Mouse (Mus musculus): ENCODE measurements at regions not wholly inside any gene's neighbourhood (a gene's known extent, or its start where the extent isn't known, plus 50 kb on each side); places are given as distances from the start of the nearest gene placed in this dataset.

GRCm38 (mm10) chr14:73978694-73979093, 317.7 kb downstream of the Gm21750 start:
- no peak overlapping the region for H3K4me2 ChIP-seq (replicated peaks)
- 36% methylated on average over 1 of the region's 1 CpGs for WGBS
- H3K9me3 ChIP-seq (replicated peaks), result no peaks in the 10 kb centered on the region
- no peaks in the 10 kb centered on the region for H3K4me1 ChIP-seq
- H3K36me3 ChIP-seq, result no peaks in the 10 kb centered on the region
- ATAC-seq (ENCODE audit: insufficient number of reproducible peaks, low FRiP score, low TSS enrichment, low read depth), result no peak
- no peak overlapping the region for H3K27ac ChIP-seq (replicated peaks)
- H3K4me3 ChIP-seq (replicated peaks), result no peak overlapping the region
- H3K9ac ChIP-seq, result no peak overlapping the region
- no peaks in the 10 kb centered on the region for H3K27me3 ChIP-seq

- no peak overlapping the region for H3K4me3 ChIP-seq (replicated peaks)
- 91% methylated on average over 4 of the region's 4 CpGs for WGBS
- ATAC-seq (ENCODE audit: insufficient number of reproducible peaks, low FRiP score, low TSS enrichment, low read depth), result no peak
- no peak overlapping the region for H3K4me2 ChIP-seq (replicated peaks)
- H3K27ac ChIP-seq (replicated peaks), result no peak overlapping the region
- no peak overlapping the region for H3K9ac ChIP-seq
- no peaks in the 10 kb centered on the region for H3K36me3 ChIP-seq
- no peaks in the 10 kb centered on the region for H3K27me3 ChIP-seq
- H3K4me1 ChIP-seq, result no peaks in the 10 kb centered on the region
- no peaks in the 10 kb centered on the region for H3K9me3 ChIP-seq (replicated peaks)
Observed at GRCm38 (mm10) chr14:73996229-73996628, 335.2 kb downstream of the Gm21750 start.

GRCm38 (mm10) chr14:73997796-73998195, 336.8 kb downstream of the Gm21750 start:
- Histone ChIP-seq H3K36me3 (no peaks in the 10 kb centered on the region), H3K27me3 (no peaks in the 10 kb centered on the region), H3K4me1 (no peaks in the 10 kb centered on the region), H3K4me2 (replicated peaks) (no peak overlapping the region), H3K9me3 (replicated peaks) (no peaks in the 10 kb centered on the region), H3K27ac (replicated peaks) (no peak overlapping the region), H3K4me3 (replicated peaks) (no peak overlapping the region), H3K9ac (no peak overlapping the region)
- ATAC-seq (ENCODE audit: insufficient number of reproducible peaks, low FRiP score, low TSS enrichment, low read depth), result no peak
- WGBS, result 83% methylated on average over 2 of the region's 2 CpGs

- H3K4me3 ChIP-seq (replicated peaks), result no peak overlapping the region
- no peaks in the 10 kb centered on the region for H3K9me3 ChIP-seq (replicated peaks)
- WGBS, result 34% methylated on average over 2 of the region's 2 CpGs
- H3K36me3 ChIP-seq, result no peaks in the 10 kb centered on the region
- no peaks in the 10 kb centered on the region for H3K27me3 ChIP-seq
- H3K27ac ChIP-seq (replicated peaks), result no peak overlapping the region
- no peaks in the 10 kb centered on the region for H3K4me1 ChIP-seq
- no peak overlapping the region for H3K4me2 ChIP-seq (replicated peaks)
- no peak overlapping the region for H3K9ac ChIP-seq
- ATAC-seq (ENCODE audit: insufficient number of reproducible peaks, low FRiP score, low TSS enrichment, low read depth), result no peak
Observed at GRCm38 (mm10) chr14:73999409-73999909, 338.4 kb downstream of the Gm21750 start.

DNA sequence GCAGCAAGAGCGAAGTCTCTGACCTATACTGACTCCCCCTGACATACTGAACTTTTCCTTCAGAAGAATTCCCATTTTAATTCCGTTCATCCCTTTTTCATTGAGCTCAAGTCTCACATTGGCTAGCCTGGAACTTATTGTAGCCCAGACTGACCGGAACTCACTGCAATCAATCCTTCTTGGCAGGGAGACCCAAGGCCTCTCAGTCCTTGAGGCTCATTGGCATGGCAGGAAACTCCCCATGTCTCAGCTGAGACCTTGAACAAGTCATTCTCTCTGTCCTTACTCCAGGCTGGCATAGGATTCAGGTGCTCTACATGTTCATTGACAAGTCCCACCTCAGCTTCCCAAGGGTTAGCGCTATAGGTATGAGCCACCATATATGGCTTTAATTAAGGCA, 345.9 kb downstream of the Gm21750 start:
- H3K36me3 ChIP-seq, result no peaks in the 10 kb centered on the region
- H3K4me2 ChIP-seq (replicated peaks), result no peak overlapping the region
- H3K27me3 ChIP-seq, result no peaks in the 10 kb centered on the region
- H3K4me1 ChIP-seq, result no peaks in the 10 kb centered on the region
- H3K9me3 ChIP-seq (replicated peaks), result no peaks in the 10 kb centered on the region
- H3K4me3 ChIP-seq (replicated peaks), result no peak overlapping the region
- no peak overlapping the region for H3K27ac ChIP-seq (replicated peaks)
- WGBS, result 88% methylated on average over 4 of the region's 4 CpGs
- no peak overlapping the region for H3K9ac ChIP-seq
- ATAC-seq (ENCODE audit: insufficient number of reproducible peaks, low FRiP score, low TSS enrichment, low read depth), result no peak

DNA sequence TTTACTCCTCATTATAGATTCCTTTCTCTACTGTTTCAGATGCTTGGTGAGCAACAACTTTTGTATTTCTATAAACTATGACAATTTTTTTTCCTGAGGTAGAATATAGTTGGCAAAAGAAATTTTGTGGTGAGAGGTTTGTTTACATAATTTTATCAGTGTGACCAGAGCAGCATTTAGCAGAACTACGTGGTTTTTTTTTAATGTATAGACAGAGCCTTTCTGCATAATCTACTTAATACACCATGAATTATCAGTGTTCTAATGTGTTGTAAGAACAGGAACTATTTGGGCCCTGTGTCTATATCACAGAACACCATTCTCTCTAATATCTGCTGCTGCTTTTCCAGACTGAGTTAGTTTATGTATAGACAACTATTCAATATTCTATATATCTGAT, 350.5 kb downstream of the Gm21750 start:
- Histone ChIP-seq H3K27ac (replicated peaks) (no peak overlapping the region), H3K4me1 (no peaks in the 10 kb centered on the region), H3K4me3 (replicated peaks) (no peak overlapping the region), H3K9ac (no peak overlapping the region), H3K36me3 (no peaks in the 10 kb centered on the region), H3K4me2 (replicated peaks) (no peak overlapping the region), H3K9me3 (replicated peaks) (no peaks in the 10 kb centered on the region), H3K27me3 (no peaks in the 10 kb centered on the region)
- WGBS, result 49% methylated on average over 1 of the region's 1 CpGs
- ATAC-seq (ENCODE audit: insufficient number of reproducible peaks, low FRiP score, low TSS enrichment, low read depth), result no peak

DNA sequence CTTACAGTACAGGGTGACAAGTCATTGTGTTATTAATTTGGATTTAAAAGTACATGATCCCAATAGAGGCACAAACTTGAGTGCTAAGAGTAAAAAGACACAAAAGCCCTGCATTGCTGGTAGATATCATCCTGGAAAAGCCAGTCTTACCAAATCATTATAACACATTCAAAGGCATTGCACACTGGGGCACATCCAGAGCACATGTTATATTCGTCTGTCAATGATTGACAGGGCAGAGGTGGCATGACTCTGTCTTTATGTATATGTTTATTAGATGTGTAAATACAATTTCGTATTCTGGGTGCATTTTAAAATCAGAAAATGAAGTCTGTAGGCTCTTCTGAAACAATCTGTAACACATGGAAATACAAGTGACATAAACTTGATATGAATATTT, 358.4 kb downstream of the Gm21750 start:
- Histone ChIP-seq H3K4me1 (no peaks in the 10 kb centered on the region), H3K9me3 (replicated peaks) (no peaks in the 10 kb centered on the region), H3K27ac (replicated peaks) (no peak overlapping the region), H3K4me3 (replicated peaks) (no peak overlapping the region), H3K4me2 (replicated peaks) (no peak overlapping the region), H3K27me3 (no peaks in the 10 kb centered on the region), H3K9ac (no peak overlapping the region), H3K36me3 (no peaks in the 10 kb centered on the region)
- WGBS, result 65% methylated on average over 2 of the region's 2 CpGs
- no peak for ATAC-seq (ENCODE audit: insufficient number of reproducible peaks, low FRiP score, low TSS enrichment, low read depth)

- Histone ChIP-seq H3K9me3 (replicated peaks) (no peaks in the 10 kb centered on the region), H3K4me1 (no peaks in the 10 kb centered on the region), H3K27ac (replicated peaks) (no peak overlapping the region), H3K4me3 (replicated peaks) (no peak overlapping the region), H3K27me3 (no peaks in the 10 kb centered on the region), H3K4me2 (replicated peaks) (no peak overlapping the region), H3K9ac (no peak overlapping the region), H3K36me3 (no peaks in the 10 kb centered on the region)
- WGBS, result 56% methylated on average over 5 of the region's 5 CpGs
- no peak for ATAC-seq (ENCODE audit: insufficient number of reproducible peaks, low FRiP score, low TSS enrichment, low read depth)
Observed at GRCm38 (mm10) chr14:74047009-74047694, 386.1 kb downstream of the Gm21750 start.

DNA sequence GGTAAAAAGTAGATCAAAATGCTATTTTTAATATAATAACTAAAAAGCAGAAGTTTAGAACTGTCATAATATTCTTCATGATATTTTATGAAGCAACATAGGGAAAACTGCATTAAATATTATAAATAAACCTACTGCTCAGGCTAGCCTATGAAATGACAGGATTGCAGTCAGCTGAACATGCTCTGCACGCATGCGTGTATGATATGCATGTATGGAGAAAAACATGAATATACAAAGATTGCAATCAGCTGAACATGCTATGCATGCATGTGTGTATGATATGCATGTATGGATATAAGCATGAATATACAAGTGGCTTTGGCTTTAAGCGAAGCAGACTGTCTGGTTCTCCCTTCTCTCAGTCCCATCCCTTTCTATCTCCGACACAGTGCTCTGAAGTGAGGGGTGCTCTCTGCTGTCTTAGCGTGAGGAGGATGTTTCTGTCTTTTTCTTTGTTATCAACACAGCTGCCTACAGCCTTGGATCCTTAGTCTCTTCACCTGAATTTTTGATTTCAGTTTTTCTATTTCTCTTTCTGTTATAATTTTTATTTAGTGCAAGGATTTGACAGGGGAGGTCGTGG, 386.8 kb downstream of the Gm21750 start:
- Histone ChIP-seq H3K4me3 (replicated peaks) (no peak overlapping the region), H3K9me3 (replicated peaks) (no peaks in the 10 kb centered on the region), H3K36me3 (no peaks in the 10 kb centered on the region), H3K4me2 (replicated peaks) (no peak overlapping the region), H3K27ac (replicated peaks) (no peak overlapping the region), H3K4me1 (no peaks in the 10 kb centered on the region), H3K9ac (no peak overlapping the region), H3K27me3 (no peaks in the 10 kb centered on the region)
- no peak for ATAC-seq (ENCODE audit: insufficient number of reproducible peaks, low FRiP score, low TSS enrichment, low read depth)
- WGBS, result 85% methylated on average over 6 of the region's 6 CpGs

- Histone ChIP-seq H3K4me2 (replicated peaks) (no peak overlapping the region), H3K4me1 (no peaks in the 10 kb centered on the region), H3K36me3 (no peaks in the 10 kb centered on the region), H3K4me3 (replicated peaks) (no peak overlapping the region), H3K27me3 (no peaks in the 10 kb centered on the region), H3K9me3 (replicated peaks) (no peaks in the 10 kb centered on the region), H3K27ac (replicated peaks) (no peak overlapping the region), H3K9ac (no peak overlapping the region)
- 75% methylated on average over 3 of the region's 3 CpGs for WGBS
- ATAC-seq (ENCODE audit: insufficient number of reproducible peaks, low FRiP score, low TSS enrichment, low read depth), result no peak
Observed at GRCm38 (mm10) chr14:74048386-74048785, 387.4 kb downstream of the Gm21750 start.

DNA sequence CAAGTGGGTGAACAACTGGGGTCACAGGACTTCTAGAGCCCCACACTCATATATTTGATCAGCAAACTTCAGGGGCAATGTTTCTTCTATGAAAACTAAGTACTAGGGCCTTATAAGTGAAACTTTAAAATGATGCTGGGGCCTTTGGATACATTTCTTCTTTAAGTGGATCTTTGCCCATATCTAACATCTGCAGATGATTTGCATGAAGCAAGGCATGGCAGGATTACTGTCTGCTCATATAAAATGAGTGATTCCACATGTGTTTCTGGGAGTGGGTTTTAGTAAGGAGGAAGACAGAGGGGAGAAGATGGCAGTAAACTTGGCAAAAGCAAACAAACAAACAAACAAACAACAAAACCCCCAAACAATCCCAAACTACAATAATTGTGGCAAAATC, 405.0 kb downstream of the Gm21750 start:
- Histone ChIP-seq H3K4me3 (replicated peaks) (no peak overlapping the region), H3K27me3 (no peaks in the 10 kb centered on the region), H3K27ac (replicated peaks) (no peak overlapping the region), H3K9me3 (replicated peaks) (no peaks in the 10 kb centered on the region), H3K4me2 (replicated peaks) (no peak overlapping the region), H3K36me3 (no peaks in the 10 kb centered on the region), H3K4me1 (no peaks in the 10 kb centered on the region), H3K9ac (no peak overlapping the region)
- no peak for ATAC-seq (ENCODE audit: insufficient number of reproducible peaks, low FRiP score, low TSS enrichment, low read depth)

DNA sequence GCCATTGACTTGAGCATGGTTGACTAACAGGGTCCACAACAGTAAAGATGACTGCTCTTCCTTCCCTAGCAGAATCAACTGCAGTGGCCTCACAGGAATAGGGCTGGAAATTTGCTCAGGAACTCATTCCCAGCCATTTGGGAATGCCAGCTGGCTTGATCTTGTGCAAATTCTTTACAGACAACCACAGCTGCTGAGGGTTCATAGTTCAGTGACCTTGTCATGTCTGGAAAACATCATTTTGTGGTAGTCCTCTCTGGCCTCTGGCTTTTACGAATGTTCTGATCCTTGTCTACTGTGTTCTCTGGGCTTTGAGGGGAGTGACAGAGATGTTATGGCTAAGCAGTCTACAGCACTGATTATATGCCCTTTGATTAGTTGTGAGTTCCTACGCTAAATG, 432.0 kb downstream of the Gm21750 start:
- H3K4me3 ChIP-seq (replicated peaks), result no peak overlapping the region
- H3K4me1 ChIP-seq, result no peaks in the 10 kb centered on the region
- no peaks in the 10 kb centered on the region for H3K27me3 ChIP-seq
- no peak for ATAC-seq (ENCODE audit: insufficient number of reproducible peaks, low FRiP score, low TSS enrichment, low read depth)
- no peak overlapping the region for H3K27ac ChIP-seq (replicated peaks)
- H3K36me3 ChIP-seq, result no peaks in the 10 kb centered on the region
- H3K9me3 ChIP-seq (replicated peaks), result no peaks in the 10 kb centered on the region
- no peak overlapping the region for H3K9ac ChIP-seq
- 60% methylated on average over 2 of the region's 2 CpGs for WGBS
- H3K4me2 ChIP-seq (replicated peaks), result no peak overlapping the region
